ENCODE assay signal across 26 mouse cellular contexts in genomic region chr5:35005659-35006058, GRCm38 (mm10). TPM values are rescaled to one million over a fixed set of nuclear protein-coding genes. Genes with fewer than 3 reads are reported as not detected.
DNase-seq lines count a peak whose midpoint lies in the region; ATAC-seq and TF ChIP-seq lines count a peak whose summit lies in the region.
"Had no signal": no experiment of that assay in that cellular context is flagged by ENCODE, and none has a peak within 500 bp of the region (broad histone marks: within the 10 kb centered on the region; RNA-seq: fewer than 3 reads in every experiment).

No protein-coding gene starts in this region.

- H3K27ac ChIP-seq in liver, embryonic 11.5 days (ENCODE audit: low read depth, low read length) = no peak overlapping the region
- no peak overlapping the region for H3K27ac ChIP-seq in liver, embryonic 14.5 days
- no peak overlapping the region for H3K27ac ChIP-seq in heart, embryonic 11.5 days (ENCODE audit: low read depth, low read length)
- H3K27ac ChIP-seq in gastrocnemius, adult 2 months = no peak overlapping the region
- H3K27ac ChIP-seq: forebrain, embryonic 12.5 days; forebrain, embryonic 15.5 days; heart, adult 2 months; heart, embryonic 10.5 days; hindbrain, embryonic 14.5 days; hindbrain, postnatal 0 days had no signal

- peaks cover 10% of the 10 kb centered on the region for H3K4me1 ChIP-seq in liver, embryonic 11.5 days (replicated peaks; ENCODE audit: control insufficient read depth, insufficient read depth, low read length)
- H3K4me1 ChIP-seq in liver, embryonic 14.5 days (replicated peaks; ENCODE audit: control insufficient read depth in 2 of 2, insufficient read depth in 2 of 2, low read length in 1 of 2) = peaks cover 11 to 23% of the 10 kb centered on the region in 2 experiments
- peaks cover 16% of the 10 kb centered on the region for H3K4me1 ChIP-seq in heart, embryonic 11.5 days (ENCODE audit: control insufficient read depth, insufficient read depth, low read length)
- H3K4me1 ChIP-seq: forebrain, embryonic 12.5 days had no signal

- ATAC-seq in liver, embryonic 11.5 days (replicated peaks; ENCODE audit: low FRiP score) = peak; percentile 76
- peak; percentile 79 for ATAC-seq in liver, embryonic 14.5 days (ENCODE audit: insufficient read depth)
- no peak; the same call in 1 of the 2 replicates for ATAC-seq in heart, embryonic 11.5 days (replicated peaks; ENCODE audit: insufficient number of reproducible peaks, low FRiP score, low TSS enrichment)
- ATAC-seq: CD4-positive, CD25-positive, alpha-beta regulatory T cell, adult 4 months; forebrain, embryonic 15.5 days; hindbrain, postnatal 0 days had no signal

- peak; percentile 16 to 35 for DNase-seq in spleen, postnatal 36 days (ENCODE audit: low spot score in 2 of 2)
- DNase-seq in spleen, postnatal 10 days (ENCODE audit: low spot score in 2 of 2) = no peak
- no peak for DNase-seq in liver, embryonic 11.5 days (ENCODE audit: low spot score)
- peak in 2 of 3 experiments; percentile 39 to 45 for DNase-seq in liver, embryonic 14.5 days (ENCODE audit: low read depth in 3 of 3, low spot score in 3 of 3)
- DNase-seq in right cerebral cortex, adult 2 months (ENCODE audit: low spot score in 2 of 2) = no peak
- no peak for DNase-seq in gastrocnemius, adult 2 months
- DNase-seq: adrenal gland, postnatal 10 days; adrenal gland, postnatal 36 days; cerebellum, adult 18-20 months; cerebellum, adult 9-10 months; cerebellum, postnatal 14 days; gastrocnemius, postnatal 10 days; gastrocnemius, postnatal 36 days; heart, adult 2 months; heart, postnatal 36 days had no signal

- no peak for TF ChIP-seq EP300 in liver, embryonic 14.5 days (IDR thresholded peaks at IDR 0.05; ENCODE audit: low read depth)

- H3K36me3 ChIP-seq in liver, embryonic 11.5 days (ENCODE audit: control insufficient read depth, insufficient read depth, low read length) = 0 out of 2 replicates have a peak, but pooled peaks cover 2% of the 10 kb centered on the region
- H3K36me3 ChIP-seq in liver, embryonic 14.5 days (replicated peaks; ENCODE audit: control insufficient read depth, insufficient read depth, low read depth) = peaks cover 3% of the 10 kb centered on the region; the same call in 1 of the 2 replicates
- H3K36me3 ChIP-seq in heart, embryonic 11.5 days (ENCODE audit: control insufficient read depth, insufficient read depth, low read length) = peaks cover 2% of the 10 kb centered on the region
- H3K36me3 ChIP-seq: forebrain, embryonic 15.5 days had no signal

- intact Hi-C loops in gastrocnemius, adult 2 months (cut with DNase I) = no loop called here

- H3K27me3 ChIP-seq in liver, embryonic 11.5 days (replicated peaks; ENCODE audit: control insufficient read depth, insufficient read depth, low read length) = no peaks in the 10 kb centered on the region
- H3K27me3 ChIP-seq in liver, embryonic 14.5 days (ENCODE audit: control insufficient read depth, insufficient read depth, low read length) = no peaks in the 10 kb centered on the region
- H3K27me3 ChIP-seq in heart, embryonic 11.5 days (ENCODE audit: control insufficient read depth, insufficient read depth, low read length) = no peaks in the 10 kb centered on the region
- H3K27me3 ChIP-seq: forebrain, embryonic 12.5 days; forebrain, embryonic 15.5 days had no signal

- H3K9ac ChIP-seq in liver, embryonic 11.5 days (ENCODE audit: low read depth, low read length) = no peak overlapping the region
- no peak overlapping the region for H3K9ac ChIP-seq in liver, embryonic 14.5 days (replicated peaks)
- no peak overlapping the region for H3K9ac ChIP-seq in heart, embryonic 11.5 days (ENCODE audit: low read depth, low read length)
- H3K9ac ChIP-seq: forebrain, embryonic 12.5 days; forebrain, embryonic 15.5 days; hindbrain, embryonic 14.5 days had no signal

- no peak overlapping the region for H3K4me2 ChIP-seq in liver, embryonic 11.5 days
- H3K4me2 ChIP-seq in liver, embryonic 14.5 days (ENCODE audit: low read depth) = no peak overlapping the region
- H3K4me2 ChIP-seq in heart, embryonic 11.5 days = no peak overlapping the region
- H3K4me2 ChIP-seq: forebrain, embryonic 12.5 days; forebrain, embryonic 15.5 days; hindbrain, embryonic 14.5 days had no signal

- H3K9me3 ChIP-seq in liver, embryonic 11.5 days (ENCODE audit: control insufficient read depth, low read length) = no peaks in the 10 kb centered on the region
- no peaks in the 10 kb centered on the region for H3K9me3 ChIP-seq in liver, embryonic 14.5 days (ENCODE audit: control insufficient read depth, low read length)
- no peaks in the 10 kb centered on the region for H3K9me3 ChIP-seq in heart, embryonic 11.5 days (replicated peaks; ENCODE audit: control insufficient read depth, low read length)
- H3K9me3 ChIP-seq: forebrain, embryonic 12.5 days; forebrain, embryonic 15.5 days; heart, embryonic 10.5 days had no signal

- no peak overlapping the region for H3K4me3 ChIP-seq in liver, embryonic 11.5 days (ENCODE audit: low read depth, low read length)
- H3K4me3 ChIP-seq in liver, embryonic 14.5 days (ENCODE audit: insufficient read depth in 1 of 2, low read depth in 2 of 2, low read length in 2 of 2) = no peak overlapping the region
- no peak overlapping the region for H3K4me3 ChIP-seq in heart, embryonic 11.5 days (ENCODE audit: low read depth, low read length)
- H3K4me3 ChIP-seq in gastrocnemius, adult 2 months = no peak overlapping the region
- H3K4me3 ChIP-seq: forebrain, embryonic 12.5 days; forebrain, embryonic 15.5 days; heart, adult 2 months; heart, embryonic 10.5 days had no signal

- WGBS in liver, embryonic 11.5 days = 82% methylated on average over 3 of the region's 3 CpGs
- WGBS in liver, embryonic 14.5 days (ENCODE audit: insufficient replicate concordance) = 67% methylated on average over 3 of the region's 3 CpGs
- 86% methylated on average over 3 of the region's 3 CpGs for WGBS in heart, embryonic 11.5 days (ENCODE audit: insufficient replicate concordance)

- no peak for TF ChIP-seq CTCF in liver, embryonic 14.5 days (IDR thresholded peaks at IDR 0.05; ENCODE audit: low read depth)
- TF ChIP-seq CTCF in gastrocnemius, adult 2 months (IDR thresholded peaks at IDR 0.05) = no peak

RNA-seq across cellular contexts. Expression of gene Hgfac, which starts 35.6 kb away (rescaled TPM):
- polyA plus RNA-seq in liver, embryonic 11.5 days (2014; fragmentation: Nextera tagmentation; extraction: Ambion mirVana) = 33.7 and 38.0 TPM in 2 replicates
- polyA plus RNA-seq in liver, embryonic 14.5 days (2012; rRNA removed) = 92.3 and 97.9 TPM in 2 replicates
- 52.8 and 60.0 TPM in 2 replicates for polyA plus RNA-seq in liver, embryonic 14.5 days (2014; fragmentation: Nextera tagmentation; extraction: Ambion mirVana)
- polyA plus RNA-seq in heart, embryonic 11.5 days (2014; fragmentation: Nextera tagmentation; extraction: Ambion mirVana) = 0.23 and 0.66 TPM in 2 replicates
- under 1 TPM; 0.25 to 0.48 TPM for total RNA-seq in gastrocnemius, adult 2 months (2021)
- polyA plus RNA-seq: embryonic facial prominence, embryonic 11.5 days; hindbrain, postnatal 0 days had no signal

RNA-seq across cellular contexts. Expression of gene Dok7, which starts 50.9 kb away (rescaled TPM):
- polyA plus RNA-seq in liver, embryonic 11.5 days (2014; fragmentation: Nextera tagmentation; extraction: Ambion mirVana) = 0.08 and 0.29 TPM in 2 replicates
- polyA plus RNA-seq in liver, embryonic 14.5 days (2012; rRNA removed) = 0.02 TPM in 2 replicates
- 0.04 TPM in 1 of 2 replicates, not detected in the other for polyA plus RNA-seq in liver, embryonic 14.5 days (2014; fragmentation: Nextera tagmentation; extraction: Ambion mirVana)
- 2.8 and 3.3 TPM in 2 replicates for polyA plus RNA-seq in heart, embryonic 11.5 days (2014; fragmentation: Nextera tagmentation; extraction: Ambion mirVana)
- total RNA-seq in gastrocnemius, adult 2 months (2021) = 10 to 100 TPM; 21.8 to 31.9 TPM
- total RNA-seq: granulocyte monocyte progenitor cell, adult 5-6 weeks had no signal
- polyA plus RNA-seq: activated CD4-positive, CD25-positive, alpha-beta regulatory T cell, adult 4 months; CD4-positive, CD25-positive, alpha-beta regulatory T cell, adult 4 months; hindbrain, embryonic 11.5 days had no signal

RNA-seq across cellular contexts. Expression of gene Rgs12, which starts 56.4 kb away (rescaled TPM):
- polyA plus RNA-seq in liver, embryonic 11.5 days (2014; fragmentation: Nextera tagmentation; extraction: Ambion mirVana) = 38.8 and 39.3 TPM in 2 replicates
- 18.7 and 21.7 TPM in 2 replicates for polyA plus RNA-seq in liver, embryonic 14.5 days (2012; rRNA removed)
- 17.1 and 20.4 TPM in 2 replicates for polyA plus RNA-seq in liver, embryonic 14.5 days (2014; fragmentation: Nextera tagmentation; extraction: Ambion mirVana)
- 25.6 and 29.5 TPM in 2 replicates for polyA plus RNA-seq in heart, embryonic 11.5 days (2014; fragmentation: Nextera tagmentation; extraction: Ambion mirVana)
- total RNA-seq in gastrocnemius, adult 2 months (2021) = 1 to 10 TPM; 2.2 to 3.0 TPM

Comparison
In these comparisons a context has a peak if more than half of its experiments do, and no peak if none do; other contexts are left out.
1. DNase-seq: peak in spleen, postnatal 36 days (2 of 2) and liver, embryonic 14.5 days (2 of 3); none in spleen, postnatal 10 days (0 of 2), liver, embryonic 11.5 days (single experiment), right cerebral cortex, adult 2 months (0 of 2) and gastrocnemius, adult 2 months (single experiment).
2. RNA of gene Hgfac, which starts 35.6 kb away (polyA plus RNA-seq): 52.8 to 97.9 TPM in liver, embryonic 14.5 days and 33.7 to 38.0 TPM in liver, embryonic 11.5 days; 0.23 to 0.66 TPM in heart, embryonic 11.5 days; every median in the first group is over 10 times any median in the second.